Mouse (Mus musculus) liver, embryonic 14.5 days (tissue): Measurements from ENCODE around the gene Scube3. TPM values are rescaled to one million over a fixed set of nuclear protein-coding genes. Genes with fewer than 3 reads are reported as not detected.

Experiments
- ATAC-seq: fragments of 200-750 bp; cut with Nextera tagmentation; 2 replicates; pipeline ENCODE4 v1.8.0; 2017; ENCODE audit warnings: moderate number of reproducible peaks, mild to moderate bottlenecking, moderate library complexity; ENCODE audit not compliant: insufficient read depth
- DNase-seq, 3 experiments: peaks; one replicate each; pipeline ENCODE4 v3.0.0-alpha.2; 2012 to 2013; ENCODE audit warnings: low read depth in 3 of 3, low spot score in 3 of 3
- H3K27ac ChIP-seq: fragments of 300-500 bp; sonication (generic); 2 replicates; pipeline ENCODE4 v1.5.1; 2014; ENCODE audit warnings: moderate library complexity, mild to moderate bottlenecking, control low read depth, inconsistent platforms
- H3K27me3 ChIP-seq: fragments of 300-500 bp; sonication (generic); 2 replicates; pipeline ENCODE4 v1.6.1; 2014; ENCODE audit warnings: mild to moderate bottlenecking, low read length, moderate library complexity; ENCODE audit not compliant: control insufficient read depth, insufficient read depth
- H3K36me3 ChIP-seq: fragments of 300-500 bp; sonication (generic); replicated peaks from 2 replicates; pipeline ENCODE4 v1.6.1; 2014; ENCODE audit warnings: low read depth; ENCODE audit not compliant: control insufficient read depth, insufficient read depth
- H3K4me1 ChIP-seq, 2 experiments: fragments of 200-500 bp in 1 of 2; fragments of 300-500 bp in 1 of 2; sonication (generic) in 1 of 2; replicated peaks; 2 replicates each; pipeline ENCODE4 v1.6.1; 2012 to 2014; ENCODE audit warnings: antibody characterized with exemption in 1 of 2, inconsistent platforms in 1 of 2, low read length in 1 of 2; ENCODE audit not compliant: control insufficient read depth in 2 of 2, insufficient read depth in 2 of 2
- H3K4me2 ChIP-seq: fragments of 300-500 bp; sonication (generic); 2 replicates; pipeline ENCODE4 v1.6.1; 2014; ENCODE audit warnings: low read depth, mild to moderate bottlenecking, control low read depth, moderate library complexity
- H3K4me3 ChIP-seq, 2 experiments: fragments of 200-500 bp in 1 of 2; fragments of 300-500 bp in 1 of 2; sonication (generic) in 1 of 2; 2 replicates each; pipeline ENCODE4 v1.5.1; 2012 to 2014; ENCODE audit warnings: low read depth in 2 of 2, low read length in 2 of 2, mild to moderate bottlenecking in 2 of 2, control low read depth in 1 of 2, inconsistent platforms in 1 of 2, moderate library complexity in 1 of 2; ENCODE audit not compliant: insufficient read depth in 1 of 2
- H3K9ac ChIP-seq: fragments of 300-500 bp; sonication (generic); replicated peaks from 2 replicates; pipeline ENCODE4 v1.6.1; 2014; ENCODE audit warnings: mild to moderate bottlenecking, control low read depth, moderate library complexity
- H3K9me3 ChIP-seq: fragments of 300-500 bp; sonication (generic); 2 replicates; pipeline ENCODE4 v1.6.1; 2016; ENCODE audit warnings: low read length, mixed read lengths; ENCODE audit not compliant: control insufficient read depth
- CTCF ChIP-seq: IDR thresholded peaks from 2 replicates; pipeline ENCODE4 v1.5.1; 2016; ENCODE audit warnings: antibody characterized with exemption, low read depth, control low read depth
- EP300 ChIP-seq: IDR thresholded peaks from 2 replicates; pipeline ENCODE4 v1.6.1; 2016; ENCODE audit warnings: antibody characterized with exemption, low read depth
- WGBS: fragments of 180-500 bp; shearing (Covaris S2); extraction: QIAGEN DNeasy Blood & Tissue Kit; methylation state at CpG from one replicate; pipeline ENCODE4 v1.1.7; 2014; ENCODE audit not compliant: insufficient replicate concordance; 5-methylcytosine and 5-hydroxymethylcytosine counted together
- polyA plus RNA-seq, 2 experiments: library from polyadenylated mRNA; depleted of rRNA in 1 of 2; stranded (reverse) in 1 of 2; unstranded in 1 of 2; fragments of >200 nt; fragmentation: Nextera tagmentation in 1 of 2; extraction: Ambion mirVana in 1 of 2; gene quantifications; 2 replicates each; pipeline versions ENCODE4 v1.2.1 to v1.2.3; 2012 to 2014

The Scube3 gene
- polyA plus RNA-seq, 2 experiments: 0.23 to 0.33 TPM

GRCm38 (mm10) chr17:28120460-28120859 lies 21.5 kb upstream of the Scube3 start:
- ATAC-seq: no peak
- DNase-seq: no peak

GRCm38 (mm10) chr17:28122949-28123348 lies 19.0 kb upstream of the Scube3 start:
- H3K4me3 ChIP-seq: no peak overlapping the region
- TF ChIP-seq CTCF: no peak
- no peak for TF ChIP-seq EP300
- H3K27me3 ChIP-seq: no peaks in the 10 kb centered on the region; the same call in 1 of the 2 replicates
- no peaks in the 10 kb centered on the region for H3K4me1 ChIP-seq
- DNase-seq: no peak
- no peaks in the 10 kb centered on the region for H3K36me3 ChIP-seq
- WGBS: 62% methylated on average over 13 of the region's 13 CpGs
- no peaks in the 10 kb centered on the region for H3K9me3 ChIP-seq
- H3K9ac ChIP-seq: no peak overlapping the region
- no peak overlapping the region for H3K4me2 ChIP-seq
- H3K27ac ChIP-seq: no peak overlapping the region
- no peak for ATAC-seq

More at GRCm38 (mm10) chr17:28120460-28120859, 21.5 kb upstream of the Scube3 start:
- no peaks in the 10 kb centered on the region for H3K9me3 ChIP-seq
- peaks cover 3% of the 10 kb centered on the region for H3K27me3 ChIP-seq
- no peak overlapping the region for H3K27ac ChIP-seq
- no peak overlapping the region for H3K4me3 ChIP-seq
- H3K4me1 ChIP-seq: no peaks in the 10 kb centered on the region
- no peaks in the 10 kb centered on the region for H3K36me3 ChIP-seq
- TF ChIP-seq CTCF (no peak), EP300 (no peak)
- no peak overlapping the region for H3K9ac ChIP-seq
- H3K4me2 ChIP-seq: no peak overlapping the region
- WGBS: 69% methylated on average over 5 of the region's 5 CpGs

- DNase-seq (no peak), ATAC-seq (no peak)
- TF ChIP-seq CTCF: no peak
- no peak for TF ChIP-seq EP300
- Histone ChIP-seq H3K4me3 (no peak overlapping the region), H3K27ac (no peak overlapping the region), H3K4me2 (no peak overlapping the region), H3K36me3 (no peaks in the 10 kb centered on the region), H3K27me3 (no peaks in the 10 kb centered on the region), H3K9me3 (no peaks in the 10 kb centered on the region), H3K4me1 (no peaks in the 10 kb centered on the region), H3K9ac (no peak overlapping the region)
- 53% methylated on average over 7 of the region's 7 CpGs for WGBS
Measured at GRCm38 (mm10) chr17:28123627-28124026, 18.3 kb upstream of the Scube3 start.

- Histone ChIP-seq H3K9ac (no peak overlapping the region), H3K4me1 (no peaks in the 10 kb centered on the region), H3K4me3 (no peak overlapping the region), H3K4me2 (no peak overlapping the region), H3K36me3 (no peaks in the 10 kb centered on the region), H3K27ac (no peak overlapping the region), H3K27me3 (no peaks in the 10 kb centered on the region), H3K9me3 (no peaks in the 10 kb centered on the region)
- ATAC-seq (no peak), DNase-seq (no peak)
- TF ChIP-seq CTCF (no peak), EP300 (no peak)
- 39% methylated on average over 8 of the region's 8 CpGs for WGBS
Measured at GRCm38 (mm10) chr17:28124368-28124767, 17.6 kb upstream of the Scube3 start.

GRCm38 (mm10) chr17:28129796-28130195 lies 12.1 kb upstream of the Scube3 start:
- DNase-seq (no peak), ATAC-seq (no peak)
- no peak overlapping the region for H3K27ac ChIP-seq
- H3K36me3 ChIP-seq: no peaks in the 10 kb centered on the region
- WGBS: 57% methylated on average over 5 of the region's 5 CpGs
- H3K27me3 ChIP-seq: no peaks in the 10 kb centered on the region
- H3K4me3 ChIP-seq: no peak overlapping the region
- H3K4me2 ChIP-seq: no peak overlapping the region
- TF ChIP-seq EP300: no peak
- no peaks in the 10 kb centered on the region; a peak in 1 of 4 replicates for H3K4me1 ChIP-seq
- H3K9me3 ChIP-seq: no peaks in the 10 kb centered on the region
- no peak overlapping the region for H3K9ac ChIP-seq
